Mouse (Mus musculus) urinary bladder, adult 18-20 months (tissue): ENCODE data around the gene Zfp771.

Experiments
- DNase-seq, 2 experiments: peaks; one replicate each; pipeline ENCODE4 v3.0.0; 2022; ENCODE audit warnings: low spot score in 2 of 2, mixed read lengths in 2 of 2

The Zfp771 gene

GRCm38 (mm10) chr7:127243870-127244657, at the start of gene Zfp771:
TSS of gene Zfp771 (plus strand) at chr7:127244274.
- DNase-seq = peak; percentile 89 to 92

GRCm38 (mm10) chr7:127194633-127195029, 49.4 kb upstream of the Zfp771 start:
- no peak for DNase-seq

GRCm38 (mm10) chr7:127195544-127196295, 48.4 kb upstream of the Zfp771 start, which contains the start of gene Cd2bp2:
TSS of gene Cd2bp2 (minus strand) at chr7:127196050.
- peak; percentile 81 to 94 for DNase-seq

- no peak for DNase-seq
These were observed 47.6 kb upstream of the Zfp771 start for GRCm38 (mm10) chr7:127196484-127196883.

- DNase-seq = no peak
These were observed 37.5 kb upstream of the Zfp771 start for GRCm38 (mm10) chr7:127206606-127207005.

GRCm38 (mm10) chr7:127207374-127208294, 36.4 kb upstream of the Zfp771 start:
- peak in 1 of 2 experiments; percentile 57 for DNase-seq

GRCm38 (mm10) chr7:127208295-127208552, 35.9 kb upstream of the Zfp771 start, which contains the start of gene Tbc1d10b:
TSS of gene Tbc1d10b (minus strand) at chr7:127208468.
- DNase-seq = peak in 1 of 2 experiments; percentile 63

- DNase-seq = peak; percentile 62 to 89
These were observed 35.3 kb upstream of the Zfp771 start, which contains the start of gene Mylpf for GRCm38 (mm10) chr7:127208553-127209438. TSS of gene Mylpf (plus strand) at chr7:127208890.

GRCm38 (mm10) chr7:127209851-127210250, 34.2 kb upstream of the Zfp771 start:
- no peak for DNase-seq

- no peak for DNase-seq
These were observed 33.8 kb upstream of the Zfp771 start for GRCm38 (mm10) chr7:127210266-127210665.

GRCm38 (mm10) chr7:127211014-127211745, 32.9 kb upstream of the Zfp771 start:
- DNase-seq = no peak

GRCm38 (mm10) chr7:127212432-127213250, 31.4 kb upstream of the Zfp771 start:
- DNase-seq = no peak

- no peak for DNase-seq
These were observed 30.6 kb upstream of the Zfp771 start for GRCm38 (mm10) chr7:127213485-127213884.

- DNase-seq = no peak
These were observed 30.1 kb upstream of the Zfp771 start for GRCm38 (mm10) chr7:127213930-127214329.

- DNase-seq = no peak
These were observed 29.6 kb upstream of the Zfp771 start for GRCm38 (mm10) chr7:127214521-127214920.

- DNase-seq = peak in 1 of 2 experiments; percentile 45
These were observed 28.8 kb upstream of the Zfp771 start for GRCm38 (mm10) chr7:127214981-127215871.

- no peak for DNase-seq
These were observed 27.8 kb upstream of the Zfp771 start for GRCm38 (mm10) chr7:127216307-127216706.

- no peak for DNase-seq
These were observed 26.6 kb upstream of the Zfp771 start for GRCm38 (mm10) chr7:127217475-127217874.
